Mouse (Mus musculus): ENCODE measurements around the gene Mapkapk3.
"Not testable (repeated sequence)": the region's sequence is repeated elsewhere in the genome, so short reads cannot be mapped to it uniquely, and the experiment has no call there.

The Mapkapk3 gene

DNA sequence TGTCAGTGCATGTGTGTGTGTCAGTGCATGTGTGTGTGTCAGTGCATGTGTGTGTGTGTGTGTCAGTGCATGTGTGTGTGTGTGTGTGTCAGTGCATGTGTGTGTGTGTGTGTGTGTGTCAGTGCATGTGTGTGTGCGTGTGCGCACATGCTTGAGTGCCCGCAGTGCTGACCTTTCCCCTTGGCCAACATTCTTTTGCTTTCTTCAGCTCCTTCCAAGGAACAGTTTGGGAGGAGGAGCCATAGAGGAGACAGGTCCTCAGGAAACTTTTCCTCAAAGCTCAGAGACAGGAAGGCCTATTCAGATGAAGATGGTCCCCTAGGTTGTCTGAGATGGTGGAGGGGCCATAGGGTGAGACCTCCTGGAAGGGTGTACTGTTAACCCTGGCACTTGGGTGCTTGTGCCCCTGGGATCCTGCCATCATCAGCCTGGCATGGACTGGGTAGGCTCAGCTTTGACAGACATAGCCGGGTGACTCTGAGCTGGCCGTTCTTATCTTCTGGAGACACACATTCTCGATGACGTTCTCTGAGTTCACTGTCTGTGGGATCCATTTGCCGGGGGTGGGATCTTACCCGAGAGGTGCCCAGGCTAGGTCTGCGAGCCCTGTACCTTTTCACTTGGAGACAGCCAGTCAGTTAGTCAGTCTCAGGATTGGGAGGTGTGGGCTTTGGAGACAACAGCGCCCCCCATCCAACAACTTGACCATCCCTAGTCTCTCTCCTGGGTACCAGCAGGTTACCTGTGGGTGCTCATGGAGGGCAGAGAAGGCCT is 17.6 kb upstream of the Mapkapk3 start:
- DNase-seq (ENCODE audit: low read depth, low spot score), result no peak

DNA sequence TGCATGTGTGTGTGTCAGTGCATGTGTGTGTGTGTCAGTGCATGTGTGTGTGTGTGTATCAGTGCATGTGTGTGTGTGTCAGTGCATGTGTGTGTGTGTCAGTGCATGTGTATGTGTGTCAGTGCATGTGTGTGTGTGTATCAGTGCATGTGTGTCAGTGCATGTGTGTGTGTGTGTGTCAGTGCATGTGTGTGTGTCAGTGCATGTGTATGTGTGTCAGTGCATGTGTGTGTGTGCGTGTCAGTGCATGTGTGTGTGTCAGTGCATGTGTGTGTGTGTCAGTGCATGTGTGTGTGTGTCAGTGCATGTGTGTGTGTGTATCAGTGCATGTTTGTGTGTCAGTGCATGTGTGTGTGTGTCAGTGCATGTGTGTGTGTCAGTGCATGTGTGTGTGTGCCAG is 17.0 kb upstream of the Mapkapk3 start:
- not testable (repeated sequence) for DNase-seq (ENCODE audit: low read depth, low spot score)

DNA sequence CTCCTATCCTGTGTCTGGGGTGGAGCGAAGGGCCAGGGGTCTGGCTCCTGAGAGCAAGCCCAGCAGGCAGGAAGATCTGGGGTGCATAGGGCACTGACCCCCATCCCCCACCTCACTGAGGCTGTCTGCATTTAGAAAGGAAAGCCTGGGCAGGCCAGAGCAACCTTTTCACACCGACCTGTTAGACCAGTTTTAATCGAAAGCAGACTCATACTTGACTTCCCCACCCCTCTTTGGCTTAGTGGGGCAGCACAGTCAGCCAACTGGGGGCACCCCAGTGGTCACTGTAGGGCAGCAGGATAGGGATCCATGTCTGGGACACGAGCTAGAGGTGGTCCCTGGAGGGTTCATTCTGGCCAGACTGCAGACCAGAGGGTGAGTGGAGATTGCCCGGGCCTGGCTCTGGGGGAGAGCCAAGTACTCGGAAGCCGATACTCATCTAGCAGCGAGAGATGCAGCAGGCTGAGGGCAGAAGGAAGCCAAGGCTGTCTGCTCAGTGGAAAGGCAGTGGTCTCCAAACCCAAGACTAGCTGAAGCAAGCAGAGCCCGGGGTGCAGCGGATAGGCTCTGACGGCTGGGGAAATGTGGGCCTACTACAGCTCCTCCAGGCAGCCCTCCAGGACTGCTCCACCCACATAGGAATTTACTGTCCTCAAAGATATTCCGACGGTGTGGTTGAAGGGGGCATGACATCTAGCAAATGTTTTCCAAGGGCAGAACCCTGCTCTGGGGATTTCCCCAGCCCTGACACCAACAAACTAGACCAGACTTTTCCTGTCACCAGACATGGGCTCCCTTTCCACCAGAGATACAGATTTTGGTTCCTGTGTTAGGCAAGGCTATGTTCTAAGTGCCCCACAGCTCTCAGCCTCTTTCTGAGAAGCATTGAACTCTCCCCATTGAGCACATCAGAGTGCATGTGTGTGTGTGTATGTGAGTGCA is 16.2 kb upstream of the Mapkapk3 start:
- no peak for DNase-seq (ENCODE audit: low read depth, low spot score)

GRCm38 (mm10) chr9:107305012-107305411 is 15.3 kb upstream of the Mapkapk3 start:
- DNase-seq (ENCODE audit: low read depth, low spot score), result no peak

DNA sequence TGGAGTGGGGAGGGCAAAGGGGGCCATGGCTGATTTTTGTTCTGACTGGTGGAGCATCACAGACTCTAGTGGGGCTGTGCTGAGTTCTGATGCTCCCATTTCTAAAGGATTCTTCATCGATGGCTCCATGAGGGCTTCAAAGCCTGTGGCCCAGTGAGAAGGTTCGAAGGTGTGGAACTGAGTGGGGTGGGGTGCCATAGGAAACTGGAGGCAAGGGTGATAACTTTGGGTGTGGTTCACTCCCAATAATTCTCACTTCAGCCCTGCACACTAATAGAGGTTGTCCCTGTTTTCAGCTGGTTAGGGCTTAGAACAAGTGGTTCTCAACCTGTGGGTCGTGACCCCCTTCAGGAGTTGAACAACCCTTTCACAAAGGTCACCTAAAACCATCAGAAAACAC is 14.7 kb upstream of the Mapkapk3 start:
- DNase-seq (ENCODE audit: low read depth, low spot score), result no peak

- no peak for DNase-seq (ENCODE audit: low read depth, low spot score)
Observed at GRCm38 (mm10) chr9:107303900-107304299, 14.2 kb upstream of the Mapkapk3 start.

DNA sequence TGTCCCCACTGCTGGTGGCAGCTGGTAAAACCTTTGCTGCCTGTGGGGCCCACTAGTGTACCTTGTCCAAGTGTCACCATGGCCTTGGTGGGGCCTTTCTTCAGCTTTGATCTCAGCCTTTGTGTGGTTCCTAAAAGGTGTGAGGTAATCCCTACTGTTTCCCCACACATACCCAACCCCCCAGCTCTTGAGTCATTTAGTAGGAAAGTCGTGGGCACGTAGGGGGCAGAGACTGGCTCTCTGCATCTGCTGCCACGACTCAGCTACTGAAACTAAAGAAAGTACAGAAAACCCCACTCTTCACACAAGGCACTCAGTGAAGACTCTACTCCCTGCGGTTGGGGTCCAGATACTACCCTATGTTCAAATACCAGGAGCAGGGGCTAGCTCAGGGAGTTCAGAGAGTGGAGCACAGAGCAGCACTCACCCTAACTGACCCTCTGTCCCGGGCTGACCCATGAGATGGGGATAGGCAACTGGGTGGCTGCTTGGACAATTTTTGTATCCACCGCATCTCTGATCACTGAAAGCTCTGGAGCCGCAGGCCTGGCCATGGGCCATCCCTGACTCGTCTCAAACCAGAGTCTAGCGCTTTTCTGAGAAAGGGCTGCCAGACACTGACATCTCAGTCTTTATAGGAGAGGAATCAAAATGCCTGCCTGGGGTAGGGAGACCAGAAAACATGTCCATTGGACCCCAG is 13.6 kb upstream of the Mapkapk3 start:
- DNase-seq (ENCODE audit: low read depth, low spot score), result no peak

- DNase-seq (ENCODE audit: low read depth, low spot score), result no peak
Observed at GRCm38 (mm10) chr9:107302592-107302991, 12.9 kb upstream of the Mapkapk3 start.

- no peak for DNase-seq (ENCODE audit: low read depth, low spot score)
Observed at GRCm38 (mm10) chr9:107301554-107302331, 12.1 kb upstream of the Mapkapk3 start.

- DNase-seq (ENCODE audit: low read depth, low spot score), result no peak
Observed at GRCm38 (mm10) chr9:107300224-107300973, 10.7 kb upstream of the Mapkapk3 start.

DNA sequence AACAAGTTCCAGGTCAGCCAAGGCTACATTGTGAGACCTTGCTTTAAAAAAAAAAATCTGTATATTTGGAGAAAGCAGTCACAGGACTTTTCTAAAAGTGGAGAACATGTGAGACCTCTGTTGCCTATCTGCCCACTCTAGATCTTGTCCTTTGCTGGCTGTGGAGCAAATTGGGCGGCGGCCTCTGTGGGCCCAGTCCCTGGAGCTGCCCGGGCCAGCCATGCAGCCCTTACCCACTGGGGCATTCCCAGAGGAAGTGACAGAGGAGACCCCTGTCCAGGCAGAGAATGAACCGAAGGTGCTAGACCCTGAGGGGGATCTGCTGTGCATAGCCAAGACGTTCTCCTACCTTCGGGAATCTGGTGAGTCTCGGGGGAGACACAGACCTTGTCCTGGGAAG is 10.1 kb upstream of the Mapkapk3 start:
- DNase-seq (ENCODE audit: low read depth, low spot score), result no peak

GRCm38 (mm10) chr9:107298876-107299275 is 9.2 kb upstream of the Mapkapk3 start:
- peak; percentile 58 for DNase-seq (ENCODE audit: low read depth, low spot score)

- DNase-seq (ENCODE audit: low read depth, low spot score), result no peak
Observed at GRCm38 (mm10) chr9:107298059-107298780, 8.5 kb upstream of the Mapkapk3 start.

DNA sequence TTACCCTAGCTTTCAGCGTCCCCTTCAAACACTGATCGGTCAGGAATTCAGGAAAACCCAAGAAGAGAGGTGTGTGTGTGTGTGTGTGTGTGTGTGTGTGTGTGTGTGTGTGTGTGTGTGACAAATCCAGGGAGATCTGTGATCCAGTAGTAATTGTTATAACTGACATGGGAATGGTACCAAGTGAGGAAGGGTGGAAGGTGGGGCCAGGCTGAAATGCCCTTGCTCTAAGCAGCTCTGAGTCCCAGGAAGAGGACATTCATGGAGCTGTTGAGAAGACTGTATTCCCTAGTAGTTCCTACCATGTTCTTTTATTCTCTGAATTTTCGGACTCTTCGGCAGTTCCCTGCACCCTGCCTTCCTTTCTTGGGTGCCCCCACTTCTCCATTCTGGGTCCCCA is 8.0 kb upstream of the Mapkapk3 start:
- DNase-seq (ENCODE audit: low read depth, low spot score), result no peak

DNA sequence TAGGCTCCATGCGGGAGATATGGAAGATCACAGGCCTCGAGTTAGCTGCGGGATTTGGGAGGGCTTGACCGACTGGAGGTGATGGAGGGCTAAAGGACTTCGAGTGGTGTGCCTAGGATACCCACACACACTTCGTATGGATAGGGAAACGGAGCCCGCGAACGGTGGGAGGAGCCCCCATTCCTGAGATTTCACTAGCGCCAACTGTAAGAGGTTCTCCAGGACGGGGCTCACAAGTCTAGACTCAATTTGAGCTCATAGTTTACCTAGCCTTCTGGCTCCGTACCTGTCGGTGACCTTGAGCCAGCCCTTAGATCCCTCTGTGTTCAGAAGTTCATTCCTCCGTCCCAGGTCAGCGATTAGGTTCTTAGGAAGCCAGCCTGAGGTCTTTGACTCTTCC is 7.4 kb upstream of the Mapkapk3 start:
- no peak for DNase-seq (ENCODE audit: low read depth, low spot score)

DNA sequence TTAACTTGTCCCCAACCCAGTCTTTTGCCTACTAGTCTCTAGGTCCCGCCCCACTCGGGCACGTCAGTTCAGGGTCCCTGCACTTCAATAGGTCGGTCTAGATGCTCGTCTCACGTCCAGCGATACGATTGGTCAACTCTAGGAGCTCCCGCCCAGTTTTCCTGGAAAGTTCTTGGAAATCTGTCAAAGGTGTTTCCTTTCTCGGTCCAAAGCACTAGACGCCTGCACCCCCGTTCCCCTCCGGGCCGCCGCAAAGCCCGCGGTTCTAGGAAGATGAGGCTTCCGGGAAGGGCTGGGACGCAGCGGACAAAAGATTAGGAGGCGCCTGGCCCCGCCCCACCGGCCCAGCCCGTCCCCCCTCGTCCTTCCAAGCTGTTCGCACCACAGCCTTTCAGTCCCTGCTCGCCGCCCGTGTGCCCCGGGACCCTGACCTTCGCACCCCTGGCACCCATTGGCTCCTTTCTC is 6.9 kb upstream of the Mapkapk3 start:
- DNase-seq (ENCODE audit: low read depth, low spot score), result peak; percentile 96

DNA sequence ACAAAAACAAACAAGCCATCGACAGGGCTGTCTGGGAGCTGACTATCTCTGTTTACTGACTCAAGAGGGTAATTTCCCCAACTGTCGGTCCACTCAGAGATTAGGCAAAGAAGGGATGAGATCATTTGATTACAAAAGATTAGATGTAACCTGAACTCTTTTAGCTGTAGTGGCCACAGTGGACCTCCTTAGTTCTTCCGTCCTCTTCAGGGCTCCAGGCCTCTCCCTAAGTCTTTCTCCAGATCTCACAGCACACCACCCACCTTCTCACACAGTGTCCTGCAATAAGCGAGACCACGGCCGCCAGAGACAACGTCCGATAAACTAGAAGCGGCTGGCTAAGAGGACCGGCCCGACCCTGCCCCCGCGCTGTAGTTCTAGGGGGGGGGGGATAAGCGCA is 6.4 kb upstream of the Mapkapk3 start:
- no peak for DNase-seq (ENCODE audit: low read depth, low spot score)

GRCm38 (mm10) chr9:107296016-107296040 is 6.2 kb upstream of the Mapkapk3 start, which contains the start of gene Cish:
Gene Cish, plus strand, starts transcription at chr9:107296026.
- DNase-seq (ENCODE audit: low read depth, low spot score), result no peak

GRCm38 (mm10) chr9:107295616-107296015 is 5.9 kb upstream of the Mapkapk3 start:
- no peak for DNase-seq (ENCODE audit: low read depth, low spot score)

DNA sequence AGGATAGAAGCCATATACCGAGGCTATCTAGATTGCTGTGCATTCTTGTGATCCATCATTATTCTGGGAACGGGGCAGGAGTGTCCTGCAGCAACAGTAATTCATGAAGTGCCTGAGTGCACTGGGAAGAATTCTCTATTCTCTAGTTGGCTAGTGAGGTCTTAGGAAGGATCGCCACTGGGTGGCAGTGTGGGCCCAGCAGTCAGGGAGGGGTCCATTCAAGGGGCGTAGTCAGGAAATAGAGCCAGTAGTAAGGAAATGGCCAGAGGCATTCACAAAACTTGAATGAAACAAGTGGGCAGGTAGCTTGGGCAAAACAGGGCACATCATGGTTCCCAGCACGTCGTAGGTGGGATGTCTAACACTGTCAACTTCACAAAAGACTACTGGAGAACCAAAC is 4.6 kb upstream of the Mapkapk3 start:
- DNase-seq (ENCODE audit: low read depth, low spot score), result peak; percentile 84
